Mouse (Mus musculus) C2C12 (cell line): Measurements from ENCODE around the gene Flg. TPM values are rescaled to one million over a fixed set of nuclear protein-coding genes. Genes with fewer than 3 reads are reported as not detected.

Experiments
- H3K27me3 ChIP-seq: one replicate; pipeline ENCODE4 v1.6.1; 2011; ENCODE audit not compliant: control insufficient read depth, insufficient read depth, insufficient read length
- H3K36me3 ChIP-seq: one replicate; pipeline ENCODE4 v1.6.1; 2011; ENCODE audit not compliant: control insufficient read depth, insufficient read depth
- H3K4me3 ChIP-seq: one replicate; pipeline ENCODE4 v1.5.1; 2011; ENCODE audit warnings: mild to moderate bottlenecking, control low read depth; ENCODE audit not compliant: poor library complexity, insufficient read depth, severe bottlenecking
- H3K79me2 ChIP-seq: one replicate; pipeline ENCODE4 v1.6.1; 2011; ENCODE audit not compliant: control insufficient read depth, insufficient read depth
- H3K79me3 ChIP-seq: one replicate; pipeline ENCODE4 v1.6.1; 2011; ENCODE audit warnings: low read depth, control low read depth
- H3ac ChIP-seq: one replicate; pipeline ENCODE3; 2011; ENCODE audit warnings: low read depth; ENCODE audit not compliant: control insufficient read depth, insufficient read length
- CEBPB ChIP-seq: IDR thresholded peaks from one replicate; pipeline ENCODE4 v1.6.1; 2011; ENCODE audit warnings: low read depth, mild to moderate bottlenecking, control low read depth, moderate library complexity
- CTCF ChIP-seq: IDR thresholded peaks from one replicate; pipeline ENCODE4 v1.5.1; 2011; ENCODE audit not compliant: control insufficient read depth, insufficient read depth, insufficient read length
- FOSL1 ChIP-seq: IDR thresholded peaks from one replicate; pipeline ENCODE4 v1.8.0; 2011; ENCODE audit warnings: mild to moderate bottlenecking, low read length; ENCODE audit not compliant: poor library complexity, insufficient read depth, severe bottlenecking
- MAX ChIP-seq: IDR thresholded peaks from one replicate; pipeline ENCODE4 v1.6.1; 2011; ENCODE audit warnings: mild to moderate bottlenecking, control low read depth
- MYOD1 ChIP-seq: IDR thresholded peaks from one replicate; pipeline ENCODE4 v1.6.1; 2011; ENCODE audit warnings: low read depth; ENCODE audit not compliant: control insufficient read depth, insufficient read length
- MYOG ChIP-seq: IDR thresholded peaks from one replicate; pipeline ENCODE4 v1.6.1; 2011; ENCODE audit not compliant: control insufficient read depth, insufficient read length; ENCODE audit errors: extremely low read depth
- USF1 ChIP-seq: IDR thresholded peaks from one replicate; pipeline ENCODE4 v1.6.1; 2011; ENCODE audit warnings: low read depth, mild to moderate bottlenecking, control low read depth, moderate library complexity
- polyA plus RNA-seq: library from polyadenylated mRNA; unstranded; fragments of >200 nt; fragmentation: generic; extraction: Trizol; gene quantifications from one replicate; pipeline ENCODE4 v1.2.1, GENCODE M21; 2012; ENCODE audit warnings: missing spikeins

The Flg gene
- polyA plus RNA-seq, 1 experiment: not detected

- no peaks in the 10 kb centered on the region for H3K79me3 ChIP-seq
- H3K36me3 ChIP-seq: no peaks in the 10 kb centered on the region
- TF ChIP-seq CTCF (no peak), MAX (no peak), CEBPB (no peak), MYOG (no peak), USF1 (no peak), FOSL1 (no peak), MYOD1 (no peak)
- H3K27me3 ChIP-seq: no peaks in the 10 kb centered on the region
- H3K79me2 ChIP-seq: no peaks in the 10 kb centered on the region
- no peak overlapping the region for H3ac ChIP-seq
- H3K4me3 ChIP-seq: no peak overlapping the region
Observed at GRCm38 (mm10) chr3:93314388-93314787, 41.1 kb downstream of the Flg start.

- TF ChIP-seq MYOD1: no peak
- TF ChIP-seq MYOG: no peak
- no peak for TF ChIP-seq MAX
- no peak for TF ChIP-seq CEBPB
- TF ChIP-seq USF1: no peak
- no peak for TF ChIP-seq CTCF
- TF ChIP-seq FOSL1: no peak
- H3K79me3 ChIP-seq: no peaks in the 10 kb centered on the region
- H3K36me3 ChIP-seq: no peaks in the 10 kb centered on the region
- no peak within 1 kb of the TSS for H3ac ChIP-seq
- H3K4me3 ChIP-seq: no peak within 1 kb of the TSS
- H3K27me3 ChIP-seq: no peaks in the 10 kb centered on the region
- H3K79me2 ChIP-seq: no peaks in the 10 kb centered on the region
Observed at GRCm38 (mm10) chr3:93319449-93319848, 46.1 kb downstream of the Flg start, which contains the start of gene Hrnr. Gene Hrnr (plus strand): TSS chr3:93319749.

- Histone ChIP-seq H3K79me2 (no peaks in the 10 kb centered on the region), H3K79me3 (no peaks in the 10 kb centered on the region), H3ac (no peak overlapping the region), H3K36me3 (no peaks in the 10 kb centered on the region), H3K4me3 (no peak overlapping the region), H3K27me3 (no peaks in the 10 kb centered on the region)
- TF ChIP-seq CEBPB: no peak
- TF ChIP-seq CTCF: no peak
- TF ChIP-seq MYOG: no peak
- TF ChIP-seq MAX: no peak
- TF ChIP-seq FOSL1: no peak
- TF ChIP-seq MYOD1: no peak
- no peak for TF ChIP-seq USF1
Observed at GRCm38 (mm10) chr3:93337749-93338148, 64.4 kb downstream of the Flg start.

GRCm38 (mm10) chr3:93340021-93340420, 66.7 kb downstream of the Flg start:
- Histone ChIP-seq H3K79me3 (no peaks in the 10 kb centered on the region), H3K27me3 (no peaks in the 10 kb centered on the region), H3ac (no peak overlapping the region), H3K4me3 (no peak overlapping the region), H3K36me3 (no peaks in the 10 kb centered on the region), H3K79me2 (no peaks in the 10 kb centered on the region)
- TF ChIP-seq CEBPB (no peak), FOSL1 (no peak)

Other genes starting within 250 kb of the Flg start
- gene Gm4858, start 204.7 kb upstream of the Flg start, polyA plus RNA-seq: 0.09 TPM
- gene Crnn, start 128.7 kb upstream of the Flg start, polyA plus RNA-seq: not detected
- not detected for gene Flg2, start 76.2 kb upstream of the Flg start, polyA plus RNA-seq
- not detected for gene Hrnr, start 46.2 kb downstream of the Flg start, polyA plus RNA-seq
- not detected for gene Rptn, start 120.2 kb downstream of the Flg start, polyA plus RNA-seq
- 0.04 TPM for gene Tchh, start 168.8 kb downstream of the Flg start, polyA plus RNA-seq
- gene Tchhl1, start 195.2 kb downstream of the Flg start, polyA plus RNA-seq: not detected
- gene S100a11, start 247.0 kb downstream of the Flg start, polyA plus RNA-seq: 3,212 TPM